Comparison of ENCODE assay signal across 14 mouse cellular contexts in genomic region chr11:33700725-33701124, GRCm38 (mm10).
A peak's percentile ranks its signal among the peaks of the same experiment; 100 is the strongest.
DNase-seq lines count a peak whose midpoint lies in the region; ATAC-seq and TF ChIP-seq lines count a peak whose summit lies in the region.
"Had no signal": no experiment of that assay in that cellular context is flagged by ENCODE, and none has a peak within 500 bp of the region (broad histone marks: within the 10 kb centered on the region; RNA-seq: fewer than 3 reads in every experiment).

No protein-coding gene starts in this region.

- ATAC-seq in midbrain, embryonic 15.5 days (replicated peaks), result no peak
- ATAC-seq: hindbrain, embryonic 16.5 days had no signal

- WGBS in thymus, adult 2 months, result 41% methylated on average over 4 of the region's 4 CpGs
- 54% methylated on average over 4 of the region's 4 CpGs for WGBS in midbrain, embryonic 15.5 days

- H3K4me3 ChIP-seq in thymus, adult 2 months (ENCODE audit: control insufficient read depth, insufficient read depth, low read length), result no peak overlapping the region
- H3K4me3 ChIP-seq in midbrain, embryonic 15.5 days, result no peak overlapping the region
- H3K4me3 ChIP-seq: erythroblast, embryonic 14.5 days had no signal

- H3K9me3 ChIP-seq in midbrain, embryonic 15.5 days, result no peaks in the 10 kb centered on the region
- H3K9me3 ChIP-seq: G1E had no signal

- intact Hi-C loops in left cerebral cortex, postnatal 36 days (cut with DNase I), result no loop called here

- H3K4me2 ChIP-seq in midbrain, embryonic 15.5 days, result no peak overlapping the region
- H3K4me2 ChIP-seq: heart, embryonic 11.5 days; lung, embryonic 14.5 days had no signal

- TF ChIP-seq POLR2A in thymus, adult 2 months (IDR thresholded peaks at IDR 0.05; ENCODE audit: control insufficient read depth, extremely low read depth, insufficient read depth, low read length, poor library complexity), result no peak

- no peak overlapping the region; the same call in 1 of the 2 replicates for H3K27ac ChIP-seq in thymus, adult 2 months (ENCODE audit: control insufficient read depth, insufficient read depth, low read length)
- H3K27ac ChIP-seq in midbrain, embryonic 15.5 days, result no peak overlapping the region

- peak; percentile 2 for DNase-seq in thymus, adult 2 months
- DNase-seq in thymus, postnatal 10 days (ENCODE audit: low spot score in 2 of 2), result no peak
- DNase-seq in layer of hippocampus, adult 11-12 months (ENCODE audit: low spot score), result peak; percentile 45
- DNase-seq in left cerebral cortex, postnatal 36 days (ENCODE audit: low spot score in 2 of 2), result peak; percentile 79 to 81
- DNase-seq in thymus, postnatal 4 days, result peak; percentile 18
- DNase-seq in spleen, postnatal 4 days (ENCODE audit: low spot score in 2 of 2), result no peak
- DNase-seq in kidney, postnatal 14 days, result no peak
- DNase-seq: cerebellum, postnatal 25 days; lung, embryonic 14.5 days had no signal

- no peaks in the 10 kb centered on the region for H3K27me3 ChIP-seq in thymus, adult 2 months (ENCODE audit: control insufficient read depth, insufficient read depth, low read length)
- H3K27me3 ChIP-seq in midbrain, embryonic 15.5 days (replicated peaks), result no peaks in the 10 kb centered on the region

- no peak for TF ChIP-seq CTCF in thymus, adult 2 months (IDR thresholded peaks at IDR 0.05; ENCODE audit: borderline replicate concordance, control insufficient read depth, extremely low read depth, insufficient read depth, low read length, poor library complexity)

- no peaks in the 10 kb centered on the region; the same call in 1 of the 2 replicates for H3K4me1 ChIP-seq in thymus, adult 2 months (replicated peaks; ENCODE audit: control insufficient read depth, insufficient read depth, low read length)
- no peaks in the 10 kb centered on the region for H3K4me1 ChIP-seq in midbrain, embryonic 15.5 days

- H3K9ac ChIP-seq in midbrain, embryonic 15.5 days, result no peak overlapping the region
- H3K9ac ChIP-seq: lung, embryonic 14.5 days had no signal

- no peaks in the 10 kb centered on the region for H3K36me3 ChIP-seq in thymus, adult 2 months (ENCODE audit: control insufficient read depth, insufficient read depth, low read length)
- no peaks in the 10 kb centered on the region for H3K36me3 ChIP-seq in midbrain, embryonic 15.5 days (replicated peaks)
- H3K36me3 ChIP-seq: G1E had no signal

Comparison
In these comparisons a context has a peak if more than half of its experiments do, and no peak if none do; other contexts are left out.
1. DNase-seq: peak in thymus, adult 2 months (single experiment), layer of hippocampus, adult 11-12 months (single experiment), left cerebral cortex, postnatal 36 days (2 of 2) and thymus, postnatal 4 days (single experiment); none in thymus, postnatal 10 days (0 of 2), spleen, postnatal 4 days (0 of 2) and kidney, postnatal 14 days (single experiment).